Mouse (Mus musculus) cortical plate, adult 2 months (tissue): Measurements from ENCODE around the gene R3hcc1l.

ENCODE experiments used
- CTCF ChIP-seq: fragments of 200-500 bp; IDR thresholded peaks from 2 replicates; pipeline ENCODE4 v1.5.1; 2011; ENCODE audit warnings: mild to moderate bottlenecking, control low read depth, low read length; ENCODE audit not compliant: insufficient read depth; ENCODE audit errors: extremely low read depth
- POLR2A ChIP-seq: fragments of 200-500 bp; IDR thresholded peaks from 2 replicates; pipeline ENCODE4 v1.6.1; 2011; ENCODE audit warnings: mild to moderate bottlenecking, low read length, control low read depth; ENCODE audit not compliant: insufficient read depth; ENCODE audit errors: extremely low read depth

GRCm38 (mm10) chr19:42576856-42577255 is 58.3 kb downstream of the R3hcc1l start:
- no peak for TF ChIP-seq POLR2A
- no peak for TF ChIP-seq CTCF
